24 mouse cellular contexts compared by ENCODE assay signal in genomic region chr7:90306079-90306478, GRCm38 (mm10). TPM values are rescaled to one million over a fixed set of nuclear protein-coding genes. Genes with fewer than 3 reads are reported as not detected.
DNase-seq lines count a peak whose midpoint lies in the region; ATAC-seq lines count a peak whose summit lies in the region.
"Had no signal": no experiment of that assay in that cellular context is flagged by ENCODE, and none has a peak within 500 bp of the region (broad histone marks: within the 10 kb centered on the region; RNA-seq: fewer than 3 reads in every experiment).

No protein-coding gene starts in this region.

- intact Hi-C loops in heart, postnatal 25 days (cut with DNase I): no loop called here

- H3K9me3 ChIP-seq in hindbrain, embryonic 10.5 days: no peaks in the 10 kb centered on the region
- no peaks in the 10 kb centered on the region for H3K9me3 ChIP-seq in hindbrain, embryonic 16.5 days (ENCODE audit: control insufficient read depth, low read length)
- H3K9me3 ChIP-seq: hindbrain, embryonic 15.5 days; liver, embryonic 15.5 days had no signal

- no peak overlapping the region for H3K4me3 ChIP-seq in hindbrain, embryonic 10.5 days
- H3K4me3 ChIP-seq in hindbrain, embryonic 16.5 days (ENCODE audit: low read length): no peak overlapping the region
- H3K4me3 ChIP-seq: heart, adult 2 months; hindbrain, embryonic 15.5 days; liver, embryonic 15.5 days had no signal

- peaks cover 37% of the 10 kb centered on the region for H3K4me1 ChIP-seq in hindbrain, embryonic 10.5 days (replicated peaks)
- H3K4me1 ChIP-seq in hindbrain, embryonic 16.5 days (ENCODE audit: control insufficient read depth, insufficient read depth, low read depth, low read length): peaks cover 5% of the 10 kb centered on the region
- H3K4me1 ChIP-seq: liver, embryonic 15.5 days had no signal

- H3K27ac ChIP-seq in hindbrain, embryonic 10.5 days: peak overlapping the region; percentile 67; the same call in 1 of the 2 replicates
- no peak overlapping the region for H3K27ac ChIP-seq in hindbrain, embryonic 16.5 days (ENCODE audit: low read depth, low read length)
- H3K27ac ChIP-seq: heart, adult 2 months; hindbrain, embryonic 15.5 days; liver, embryonic 15.5 days had no signal

- no peaks in the 10 kb centered on the region for H3K36me3 ChIP-seq in hindbrain, embryonic 10.5 days
- H3K36me3 ChIP-seq in hindbrain, embryonic 16.5 days (ENCODE audit: control insufficient read depth, insufficient read depth, low read length): no peaks in the 10 kb centered on the region
- H3K36me3 ChIP-seq: hindbrain, embryonic 15.5 days; liver, embryonic 15.5 days had no signal

- WGBS in hindbrain, embryonic 10.5 days: 12% methylated on average over 3 of the region's 3 CpGs
- WGBS in hindbrain, embryonic 16.5 days: 5% methylated on average over 3 of the region's 3 CpGs

- H3K4me2 ChIP-seq in hindbrain, embryonic 16.5 days (ENCODE audit: low read length): no peak overlapping the region
- H3K4me2 ChIP-seq: hindbrain, embryonic 15.5 days; liver, embryonic 15.5 days had no signal

- no peak for ATAC-seq in hindbrain, embryonic 16.5 days

- peak; percentile 79 for DNase-seq in hindbrain, embryonic 10.5 days (ENCODE audit: low spot score)
- peak; percentile 20 for DNase-seq in lung, postnatal 36 days
- no peak for DNase-seq in lung, postnatal 4 days
- DNase-seq in embryo, embryonic 11 days: peak; percentile 72
- DNase-seq in naive thymus-derived CD4-positive, alpha-beta T cell, adult 2 months (ENCODE audit: low read depth): peak; percentile 35
- DNase-seq in heart, postnatal 4 days: no peak
- no peak for DNase-seq in heart, postnatal 25 days (ENCODE audit: low spot score)
- DNase-seq: cerebellum, adult 9-10 months; gastrocnemius, postnatal 14 days; heart, adult 2 months; kidney, adult 8-10 months; thymus, postnatal 36 days had no signal

- peaks cover 38% of the 10 kb centered on the region for H3K27me3 ChIP-seq in hindbrain, embryonic 10.5 days (ENCODE audit: insufficient read depth, poor library complexity, severe bottlenecking)
- H3K27me3 ChIP-seq in hindbrain, embryonic 16.5 days (replicated peaks; ENCODE audit: control insufficient read depth, insufficient read depth, low read length): peaks cover 11% of the 10 kb centered on the region

- no peak overlapping the region for H3K9ac ChIP-seq in hindbrain, embryonic 16.5 days (ENCODE audit: low read depth, low read length)
- H3K9ac ChIP-seq: hindbrain, embryonic 15.5 days; liver, embryonic 15.5 days had no signal

RNA-seq across cellular contexts. Expression of gene Sytl2, which starts 4.0 kb away (rescaled TPM):
- polyA plus RNA-seq in hindbrain, embryonic 10.5 days (2016; fragmentation: Nextera tagmentation; extraction: Ambion mirVana): 2.7 and 2.9 TPM in 2 replicates
- polyA plus RNA-seq in hindbrain, embryonic 16.5 days (2015; fragmentation: Nextera tagmentation; extraction: Ambion mirVana): 7.8 and 7.9 TPM in 2 replicates
- total RNA-seq in heart, postnatal 4 days (2021): 10 to 100 TPM; 15.5 to 15.9 TPM
- 1 to 10 TPM; 2.5 to 3.2 TPM for total RNA-seq in heart, postnatal 25 days (2021)

RNA-seq across cellular contexts. Expression of gene Ccdc83, which starts 40.5 kb away (rescaled TPM):
- polyA plus RNA-seq in hindbrain, embryonic 10.5 days (2016; fragmentation: Nextera tagmentation; extraction: Ambion mirVana): not detected in 2 replicates
- not detected in 2 replicates for polyA plus RNA-seq in hindbrain, embryonic 16.5 days (2015; fragmentation: Nextera tagmentation; extraction: Ambion mirVana)
- not detected for total RNA-seq in heart, postnatal 4 days (2021)
- total RNA-seq in heart, postnatal 25 days (2021): under 1 TPM in 1 of 2 experiments, not detected in 1; 0.29 TPM
- total RNA-seq: adrenal gland, postnatal 4 days; heart, adult 2 months; layer of hippocampus, postnatal 14 days; left cerebral cortex, postnatal 14 days; megakaryocyte progenitor cell, adult 5-6 weeks; neutrophil, adult 5-6 weeks had no signal
- polyA plus RNA-seq: heart, embryonic 16.5 days; hindbrain, embryonic 15.5 days; large intestine, adult 2 months; limb, embryonic 14.5 days; liver, embryonic 15.5 days; small intestine, adult 2 months had no signal

Comparison
In these comparisons a context has a peak if more than half of its experiments do, and no peak if none do; other contexts are left out.
1. DNase-seq: peak in hindbrain, embryonic 10.5 days (single experiment), lung, postnatal 36 days (single experiment), embryo, embryonic 11 days (single experiment) and naive thymus-derived CD4-positive, alpha-beta T cell, adult 2 months (single experiment); none in lung, postnatal 4 days (0 of 2), heart, postnatal 4 days (single experiment) and heart, postnatal 25 days (single experiment).